Mouse (Mus musculus): ENCODE results near the gene Dlx6.

DNA sequence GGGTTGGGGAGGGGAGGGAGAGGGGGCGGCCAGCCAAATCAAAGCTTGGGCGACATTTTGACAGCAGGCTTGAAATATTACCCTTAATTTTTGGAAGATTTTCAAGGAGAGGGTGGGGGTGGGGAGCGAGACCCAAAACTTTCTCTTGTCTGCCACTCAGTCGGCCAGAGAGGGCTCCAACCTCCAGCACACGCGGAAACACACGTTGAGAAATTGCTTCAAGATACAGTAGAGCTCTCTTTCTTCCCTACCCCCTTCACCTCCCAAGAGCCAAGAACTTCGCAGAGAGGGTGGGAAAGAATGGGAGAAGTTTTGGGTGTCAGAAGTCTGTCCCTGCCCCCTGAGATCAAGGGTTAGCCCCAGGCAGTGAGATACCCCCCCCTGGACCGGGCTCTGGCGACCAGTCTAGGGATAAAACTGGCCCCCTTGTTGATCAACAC, 7.4 kb upstream of the Dlx6 start:
- no peak for TF ChIP-seq POLR2A (IDR thresholded peaks at IDR 0.05; ENCODE audit: extremely low read depth, insufficient read depth, low read length)
- TF ChIP-seq CTCF (IDR thresholded peaks at IDR 0.05; ENCODE audit: low read depth, low read length) = no peak

All from liver, adult 2 months (tissue).